Mouse (Mus musculus) natural killer cell, adult 2 months (primary cell): ENCODE data around the gene Il17rc.
A peak's percentile ranks its signal among the peaks of the same experiment; 100 is the strongest.

Source experiments
- DNase-seq, 2 experiments: peaks; one replicate each; pipeline ENCODE4 v3.0.0; 2022; ENCODE audit warnings: low spot score in 2 of 2

Gene Il17rc

DNA sequence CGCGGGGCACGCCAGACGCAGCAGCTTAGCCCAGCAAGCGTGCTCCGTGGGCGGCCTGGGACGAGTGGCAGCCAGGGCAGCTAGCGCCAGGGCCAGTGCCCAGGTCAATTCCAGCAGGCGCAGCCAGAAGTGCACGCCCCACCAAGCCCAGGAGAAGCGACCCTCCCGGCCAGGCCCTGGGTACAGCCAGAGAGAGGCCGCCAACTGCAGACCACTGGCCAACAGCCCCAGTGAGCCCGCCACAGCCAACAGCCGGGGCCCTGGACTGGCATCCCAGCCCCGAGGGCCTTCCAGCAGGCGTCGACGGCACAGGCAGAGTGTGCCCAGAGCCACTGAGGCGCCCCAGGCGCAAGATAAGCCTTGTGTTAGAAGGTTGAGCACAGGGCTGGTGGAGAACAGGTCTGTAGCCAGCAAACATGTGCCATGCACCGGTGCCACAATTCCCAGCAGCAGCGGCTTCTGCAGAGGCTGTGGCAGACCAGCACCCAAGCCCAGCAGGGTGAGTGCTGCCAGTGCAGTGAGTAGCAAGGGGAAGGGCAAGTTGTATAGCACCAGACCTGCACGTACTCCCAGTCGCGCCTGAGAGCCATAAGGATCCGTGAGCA, 23.9 kb downstream of the Il17rc start:
- DNase-seq, result no peak

DNA sequence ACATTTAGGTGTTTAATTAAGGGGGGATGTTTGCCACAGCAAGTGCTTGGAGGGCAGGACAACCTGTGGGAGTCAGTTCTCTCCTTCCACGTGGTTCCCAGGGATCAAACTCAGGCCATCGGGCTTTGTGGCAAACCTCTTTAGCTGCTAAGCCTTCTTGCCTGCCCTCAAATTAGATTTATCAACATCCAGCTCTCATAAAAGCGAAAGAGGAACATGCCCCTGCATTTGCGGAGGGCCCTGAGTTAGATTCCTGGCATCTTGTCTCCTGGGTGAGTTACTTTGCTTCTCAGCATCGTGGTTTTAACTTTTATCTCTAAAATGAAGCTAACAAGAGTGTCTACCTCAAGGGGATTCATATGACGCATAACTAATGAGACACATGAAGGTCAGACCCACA, 28.1 kb downstream of the Il17rc start:
- no peak for DNase-seq

DNA sequence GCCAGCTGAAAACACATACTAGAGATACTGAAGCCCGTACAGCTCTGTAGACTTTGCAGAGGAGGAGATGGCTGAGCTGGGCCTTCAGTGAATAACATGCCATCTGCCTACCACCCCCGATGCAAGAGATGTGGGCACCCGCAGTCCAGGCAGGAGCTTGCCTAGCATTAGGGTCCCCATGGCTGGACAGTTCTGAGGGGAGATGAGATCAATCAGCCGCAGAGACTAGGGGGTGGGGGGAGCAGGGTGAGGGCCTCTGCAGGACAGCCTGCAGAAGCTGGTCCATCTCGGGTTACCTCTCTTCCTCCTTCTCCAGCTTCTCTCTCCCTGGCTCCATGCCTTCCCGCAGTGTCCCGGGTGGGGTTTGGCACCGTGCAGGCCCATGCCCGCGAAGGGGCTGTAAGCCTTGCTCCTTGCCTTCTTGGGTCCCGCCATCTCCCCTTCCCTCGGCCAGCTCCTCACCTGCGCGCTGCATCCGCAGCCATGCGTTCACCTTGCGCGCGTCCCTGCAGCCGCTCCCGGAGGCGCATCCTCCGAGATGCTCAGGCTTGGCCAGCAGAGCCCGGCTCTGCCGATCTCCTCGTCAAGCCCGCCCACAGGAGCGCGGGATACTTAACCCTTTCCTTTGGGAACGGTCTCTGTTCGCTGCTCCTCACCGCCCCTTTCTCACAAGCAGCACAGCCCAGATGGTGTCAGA, 30.3 kb downstream of the Il17rc start, which contains the start of gene Prrt3:
Gene Prrt3 (minus strand): TSS at position 544 of the 697 bp plus-strand sequence.
- DNase-seq, result no peak

DNA sequence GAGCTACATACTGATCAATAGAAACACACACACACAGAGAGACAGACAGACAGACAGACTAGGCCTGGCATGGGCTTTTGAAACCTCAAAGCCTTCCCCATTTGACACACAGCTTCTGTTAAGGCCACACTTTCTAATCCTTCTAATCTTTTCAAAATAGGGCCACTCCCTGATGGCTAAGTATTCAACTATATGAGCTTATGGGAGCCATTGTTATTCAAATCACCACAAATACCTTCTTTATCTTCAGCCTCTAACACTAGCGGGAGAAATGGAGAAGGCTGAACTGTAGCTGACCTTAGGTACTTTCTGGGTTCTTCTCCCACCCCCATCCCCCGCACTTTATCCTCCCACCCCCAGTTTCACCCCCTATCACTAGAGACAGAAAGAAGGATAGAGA, 31.6 kb downstream of the Il17rc start:
- no peak for DNase-seq

DNA sequence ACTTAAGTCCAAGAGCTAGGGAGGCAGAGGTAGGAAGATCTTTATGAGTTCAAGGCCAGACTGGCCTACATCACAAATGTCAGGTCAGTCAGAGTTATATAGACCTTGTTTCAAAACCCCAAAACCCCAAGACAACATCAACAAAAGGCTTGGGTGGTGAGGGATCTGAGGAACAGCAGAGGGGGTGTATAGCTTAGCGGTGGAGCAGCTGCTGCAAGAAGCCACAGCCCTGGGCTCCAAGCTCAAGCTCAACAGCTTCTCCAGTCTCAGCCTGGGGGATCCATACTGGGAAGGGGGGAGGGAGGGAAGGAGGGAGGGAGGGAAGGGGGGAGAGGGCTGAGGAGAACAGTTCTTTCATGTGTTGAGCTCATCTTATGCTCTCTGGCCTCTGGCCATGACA, 34.5 kb downstream of the Il17rc start:
- no peak for DNase-seq

DNA sequence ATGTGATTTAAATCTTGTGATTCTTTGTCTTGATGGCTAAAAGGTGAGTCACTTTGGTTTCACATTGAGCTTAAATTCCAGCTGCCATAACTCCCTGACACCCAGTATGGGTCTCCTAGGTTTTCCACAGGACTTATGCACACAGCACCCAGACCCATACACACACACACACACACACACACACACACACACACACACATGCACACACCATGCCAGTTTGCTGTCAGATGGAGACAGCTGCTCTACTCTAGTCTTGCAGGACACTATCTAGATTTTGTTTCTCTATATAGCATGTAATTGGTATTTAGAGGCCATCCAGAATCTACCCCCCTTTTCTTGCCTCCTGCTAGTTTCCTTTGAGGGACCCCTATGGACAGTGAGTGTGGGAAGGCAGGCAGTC, 35.9 kb downstream of the Il17rc start:
- DNase-seq, result no peak

DNA sequence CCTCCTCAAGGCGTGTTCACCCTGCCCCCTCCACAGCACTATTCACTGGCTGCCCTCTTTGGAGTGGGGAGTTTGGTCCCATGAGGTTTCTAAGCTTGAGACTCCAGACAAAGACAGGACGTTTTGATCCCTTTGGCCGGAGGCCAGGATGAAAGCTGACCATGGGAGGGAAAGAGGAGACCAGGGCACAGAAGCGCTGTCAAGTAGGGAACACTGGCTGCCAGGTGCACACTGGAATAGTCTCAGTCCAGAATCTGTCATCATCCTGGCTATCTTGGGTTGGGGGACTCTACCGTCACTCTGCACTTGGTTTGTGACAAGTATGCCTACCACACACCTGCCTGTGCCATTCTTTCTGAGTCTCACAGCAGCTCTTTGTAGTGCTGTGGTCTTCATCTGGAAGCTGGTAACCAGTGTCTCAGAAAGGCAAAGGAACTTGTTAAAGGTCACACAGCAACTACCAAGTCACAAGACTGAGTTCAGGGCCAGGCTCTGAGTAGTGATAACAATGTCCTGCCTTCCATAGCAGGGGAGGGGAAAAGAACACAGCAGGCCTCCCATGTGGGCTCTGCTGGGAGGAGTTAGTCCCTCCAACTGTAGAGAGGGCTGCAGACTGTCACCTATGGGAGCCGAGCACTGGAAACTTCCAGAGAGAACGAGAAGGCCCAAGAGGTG, 37.2 kb downstream of the Il17rc start:
- DNase-seq, result no peak

DNA sequence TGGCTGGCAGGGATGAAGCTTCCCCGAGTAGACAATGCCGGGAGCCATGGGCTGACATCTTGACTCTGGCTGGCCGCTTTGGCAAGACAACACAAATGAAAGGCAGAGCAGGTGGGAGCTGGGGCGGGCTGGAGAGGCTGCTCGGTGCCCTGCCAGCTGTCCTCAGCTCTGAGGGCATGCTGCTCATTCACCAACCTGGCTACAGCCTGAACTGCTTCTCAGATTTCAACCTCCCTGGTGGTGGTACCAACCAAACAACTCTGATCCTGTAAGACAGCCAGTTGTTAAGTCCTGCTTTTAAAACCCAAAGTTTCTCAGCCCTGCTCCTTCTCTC, 37.7 kb downstream of the Il17rc start:
- no peak for DNase-seq

DNA sequence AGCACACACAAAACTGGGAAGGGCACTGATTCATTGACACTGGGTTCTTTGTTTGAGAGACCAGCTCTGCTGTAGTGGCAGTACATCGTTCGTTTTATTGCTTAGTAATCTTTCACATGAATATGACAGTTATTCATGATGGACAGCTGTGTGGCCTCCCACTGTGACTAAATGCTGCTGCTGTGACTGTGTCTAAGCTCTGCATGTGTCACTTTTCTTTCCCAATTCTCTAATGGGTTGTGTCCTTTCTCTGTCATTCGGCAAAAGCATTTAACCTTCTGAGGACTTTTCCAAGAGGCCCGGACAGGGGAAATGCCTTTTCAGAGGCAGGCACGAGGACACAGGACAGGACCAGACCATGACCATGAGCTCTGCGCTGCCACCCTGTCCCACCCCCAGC, 42.7 kb downstream of the Il17rc start:
- DNase-seq, result no peak

DNA sequence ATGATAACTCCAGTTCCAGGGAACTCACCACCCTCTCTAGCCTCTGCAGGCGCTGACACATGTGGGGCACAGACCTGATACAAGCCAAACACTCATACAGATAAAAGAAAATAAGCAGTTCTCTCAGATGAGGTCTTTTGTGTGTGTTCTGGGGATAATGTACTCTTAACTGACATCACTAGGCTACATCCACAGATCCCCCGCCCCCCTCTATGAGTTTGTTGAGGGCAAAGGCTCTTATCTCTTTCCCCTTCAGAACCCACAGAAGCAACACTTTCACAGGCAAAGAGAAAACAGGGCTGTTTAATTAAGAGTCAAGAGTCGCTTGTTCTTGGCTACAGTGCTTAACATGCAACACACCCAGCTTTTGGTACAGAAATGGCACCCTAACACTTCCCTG, 43.4 kb downstream of the Il17rc start:
- no peak for DNase-seq

DNA sequence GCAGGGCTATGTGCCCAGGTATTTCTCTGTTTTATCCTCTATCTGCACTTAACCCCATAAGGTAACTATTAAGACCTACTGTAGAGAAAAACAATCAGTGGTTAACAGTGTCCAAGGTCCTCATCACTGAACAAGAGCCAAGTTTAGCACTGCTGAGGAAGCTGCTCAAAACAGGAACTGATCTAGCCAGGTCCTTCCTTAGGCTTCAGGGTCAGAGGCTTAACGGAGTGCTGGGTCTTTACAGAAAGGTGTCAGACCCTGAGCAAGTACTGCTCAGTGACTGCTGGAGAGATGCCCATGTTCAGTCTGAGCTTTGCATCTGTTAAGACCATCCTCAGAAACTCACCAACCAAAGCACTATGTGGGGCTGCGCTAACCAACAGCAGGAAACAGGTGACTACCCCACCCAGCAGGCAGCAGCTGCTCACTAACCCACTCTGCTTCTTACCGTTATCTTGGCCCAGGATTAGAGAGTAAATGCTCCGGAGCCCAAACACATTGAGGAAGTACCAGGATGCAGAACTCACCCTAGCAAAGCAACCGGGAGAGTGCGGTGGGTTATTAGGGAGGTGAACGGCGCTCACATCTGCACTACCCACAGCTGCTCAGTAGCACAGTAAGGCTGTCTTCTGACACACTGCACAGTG, 46.3 kb downstream of the Il17rc start:
- DNase-seq, result no peak

DNA sequence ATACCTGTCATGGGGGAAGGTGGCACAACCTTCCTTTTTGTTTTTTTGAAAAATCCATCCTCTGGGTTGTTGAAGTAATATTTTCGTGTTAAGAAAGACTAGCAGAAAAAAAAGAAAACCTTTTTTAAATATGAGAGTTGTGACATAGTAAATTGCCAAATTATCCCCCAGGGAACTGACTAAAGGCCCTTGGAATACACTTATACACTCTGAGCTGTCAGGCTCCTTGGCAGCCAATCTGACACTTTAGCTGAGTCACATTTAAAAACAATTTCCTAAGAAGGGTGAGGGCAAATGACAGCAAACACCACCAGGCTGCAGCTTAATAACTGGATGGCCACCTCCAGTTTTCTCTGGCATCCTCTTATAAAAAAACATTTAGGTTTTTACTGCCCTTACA, 51.1 kb downstream of the Il17rc start:
- DNase-seq, result no peak

DNA sequence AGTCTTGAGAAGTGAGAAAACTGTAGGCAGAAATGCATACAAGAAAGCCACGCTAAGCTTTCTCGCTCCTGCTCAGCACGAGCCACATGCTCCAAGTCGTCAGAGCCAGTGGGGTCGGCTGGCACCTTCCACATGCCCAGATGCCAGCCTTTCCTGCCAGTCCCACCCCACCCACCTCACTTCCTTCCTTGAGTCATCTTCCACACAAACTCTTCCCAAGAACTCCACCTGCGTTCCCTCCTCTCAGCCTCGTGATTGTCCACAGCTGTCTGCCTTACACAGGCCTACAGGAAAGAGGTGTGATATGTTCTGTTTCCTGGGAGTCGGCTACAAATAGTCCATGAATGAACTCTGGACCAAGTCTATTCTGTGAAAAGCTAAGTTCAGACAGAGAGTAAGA, 52.2 kb downstream of the Il17rc start:
- no peak for DNase-seq

DNA sequence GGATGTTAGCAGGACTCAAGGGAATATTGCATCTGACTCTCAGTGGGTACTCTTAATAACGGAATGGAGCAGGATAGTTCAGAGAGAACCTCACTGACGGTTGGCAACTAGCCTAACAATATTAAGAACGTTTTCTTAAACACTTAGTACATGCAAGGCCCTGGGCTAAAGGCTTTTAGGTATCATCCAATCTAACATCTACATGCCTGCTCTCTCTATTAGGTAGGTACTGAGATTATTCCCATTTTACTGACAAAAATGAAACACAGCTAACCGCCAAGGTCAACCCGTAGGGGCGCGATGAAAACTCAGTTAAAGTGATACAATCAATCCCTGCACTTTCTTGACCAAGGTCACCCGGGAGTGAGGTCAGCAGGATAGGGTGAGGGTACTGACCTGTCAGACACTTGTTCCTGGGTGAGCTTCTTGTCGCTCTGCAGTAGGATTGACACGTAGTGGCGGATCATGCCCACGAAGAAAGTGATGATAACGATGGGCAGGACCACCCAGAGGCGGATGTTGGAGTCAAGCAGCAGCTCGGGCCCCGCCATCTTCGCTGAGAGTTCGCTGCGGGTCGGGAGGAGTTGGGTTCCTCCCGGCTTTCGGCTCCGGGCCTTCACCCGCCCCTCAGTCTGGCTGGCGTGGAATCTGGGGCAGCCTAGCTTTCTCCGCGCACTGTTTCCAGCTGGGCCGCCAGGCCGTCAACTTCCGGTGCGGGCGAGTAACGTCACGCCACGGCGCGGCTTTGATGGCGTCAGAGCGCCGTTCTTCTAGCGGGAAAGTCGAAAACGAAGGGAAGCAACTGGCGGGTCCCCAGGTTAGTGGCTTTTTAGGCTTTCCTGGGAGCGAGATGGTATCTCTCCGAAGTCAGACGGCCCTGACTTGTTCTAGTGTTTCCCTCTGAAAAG, 60.0 kb downstream of the Il17rc start, which contains the start of the genes Emc3 and Fancd2:
Gene Emc3 (minus strand): TSS at position 721 of the 908 bp plus-strand sequence.
Gene Fancd2 (plus strand): TSS at position 751 of the 908 bp plus-strand sequence.
- peak; percentile 88 to 90 for DNase-seq

DNA sequence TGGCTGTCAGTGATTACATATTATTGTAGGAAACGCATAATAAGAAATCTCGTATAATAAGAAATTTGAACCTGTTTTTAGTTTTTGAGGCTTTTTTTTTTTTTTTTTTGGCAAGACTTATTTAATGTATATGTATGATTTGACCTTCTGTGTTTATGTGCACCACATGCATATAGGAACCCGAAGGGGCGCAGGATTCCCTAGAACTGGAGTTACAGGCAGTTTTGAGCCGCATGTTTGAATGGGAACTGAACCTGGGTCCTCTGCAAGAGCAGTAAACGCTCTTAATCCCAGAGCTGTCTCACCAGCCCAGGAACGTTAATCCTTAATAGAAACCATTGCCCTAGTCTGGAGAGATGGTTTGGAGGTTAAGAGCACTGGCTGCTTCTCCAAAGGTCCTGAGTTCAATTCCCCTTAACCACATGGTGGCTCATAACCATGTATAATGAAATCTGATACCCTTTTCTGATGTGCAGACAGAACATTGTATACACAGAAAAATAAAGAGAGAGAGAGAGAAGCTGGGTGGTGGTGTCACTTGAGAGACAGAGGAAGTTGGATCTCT, 60.7 kb downstream of the Il17rc start:
- no peak for DNase-seq
